Comparison of ENCODE assay signal across 9 mouse cellular contexts in genomic region chrX:56274170-56274569, GRCm38 (mm10).
DNase-seq lines count a peak whose midpoint lies in the region; ATAC-seq and TF ChIP-seq lines count a peak whose summit lies in the region.
"Had no signal": no experiment of that assay in that cellular context is flagged by ENCODE, and none has a peak within 500 bp of the region (broad histone marks: within the 10 kb centered on the region; RNA-seq: fewer than 3 reads in every experiment).

No protein-coding gene starts in this region.

- DNase-seq in frontal cortex, postnatal 36 days (ENCODE audit: low spot score in 2 of 2) = peak; percentile 3 to 31
- no peak for DNase-seq in frontal cortex, postnatal 25 days (ENCODE audit: low spot score in 2 of 2)
- peak; percentile 4 for DNase-seq in lung, postnatal 0 days (ENCODE audit: low spot score)
- no peak for DNase-seq in lung, postnatal 25 days (ENCODE audit: low spot score)
- peak; percentile 9 for DNase-seq in adrenal gland, postnatal 25 days
- DNase-seq in kidney, postnatal 10 days = peak; percentile 21
- peak; percentile 20 for DNase-seq in right cerebral cortex, adult 18-20 months
- DNase-seq in urinary bladder, postnatal 10 days (ENCODE audit: low spot score) = no peak

- no peak overlapping the region for H3K4me2 ChIP-seq in lung, postnatal 0 days (replicated peaks; ENCODE audit: low read depth, low read length)
- H3K4me2 ChIP-seq: hindbrain, embryonic 15.5 days had no signal

- no peaks in the 10 kb centered on the region for H3K36me3 ChIP-seq in lung, postnatal 0 days (ENCODE audit: insufficient read depth, low read length)
- H3K36me3 ChIP-seq: hindbrain, embryonic 15.5 days had no signal

- 0% methylated on average over 1 of the region's 1 CpGs for WGBS in lung, postnatal 0 days

- no peak overlapping the region for H3K9ac ChIP-seq in lung, postnatal 0 days (replicated peaks; ENCODE audit: low read depth)
- H3K9ac ChIP-seq: hindbrain, embryonic 15.5 days had no signal

- peak; percentile 36 for TF ChIP-seq CTCF in lung, postnatal 0 days (IDR thresholded peaks at IDR 0.05)

- no peaks in the 10 kb centered on the region for H3K9me3 ChIP-seq in lung, postnatal 0 days (ENCODE audit: low read length)
- H3K9me3 ChIP-seq: hindbrain, embryonic 15.5 days had no signal

- no peak for TF ChIP-seq EP300 in lung, postnatal 0 days (IDR thresholded peaks at IDR 0.05)

- H3K4me3 ChIP-seq in lung, postnatal 0 days (ENCODE audit: low read depth, low read length) = no peak overlapping the region
- H3K4me3 ChIP-seq: hindbrain, embryonic 15.5 days had no signal

- H3K4me1 ChIP-seq in lung, postnatal 0 days (ENCODE audit: insufficient read depth, low read depth, low read length) = no peaks in the 10 kb centered on the region
- H3K4me1 ChIP-seq: hindbrain, embryonic 15.5 days had no signal

- no peaks in the 10 kb centered on the region for H3K27me3 ChIP-seq in lung, postnatal 0 days (replicated peaks; ENCODE audit: insufficient read depth, low read length)
- H3K27me3 ChIP-seq: hindbrain, embryonic 15.5 days had no signal

- ATAC-seq in lung, postnatal 0 days = no peak

- H3K27ac ChIP-seq in lung, postnatal 0 days (ENCODE audit: low read length) = no peak overlapping the region
- H3K27ac ChIP-seq: hindbrain, embryonic 15.5 days had no signal

Comparison
In these comparisons a context has a peak if more than half of its experiments do, and no peak if none do; other contexts are left out.
1. DNase-seq: peak in frontal cortex, postnatal 36 days (2 of 2), lung, postnatal 0 days (single experiment), adrenal gland, postnatal 25 days (single experiment), kidney, postnatal 10 days (single experiment) and right cerebral cortex, adult 18-20 months (single experiment); none in frontal cortex, postnatal 25 days (0 of 2), lung, postnatal 25 days (single experiment) and urinary bladder, postnatal 10 days (single experiment).